Comparison of ENCODE assay signal across 14 mouse cellular contexts in the genomic region with DNA sequence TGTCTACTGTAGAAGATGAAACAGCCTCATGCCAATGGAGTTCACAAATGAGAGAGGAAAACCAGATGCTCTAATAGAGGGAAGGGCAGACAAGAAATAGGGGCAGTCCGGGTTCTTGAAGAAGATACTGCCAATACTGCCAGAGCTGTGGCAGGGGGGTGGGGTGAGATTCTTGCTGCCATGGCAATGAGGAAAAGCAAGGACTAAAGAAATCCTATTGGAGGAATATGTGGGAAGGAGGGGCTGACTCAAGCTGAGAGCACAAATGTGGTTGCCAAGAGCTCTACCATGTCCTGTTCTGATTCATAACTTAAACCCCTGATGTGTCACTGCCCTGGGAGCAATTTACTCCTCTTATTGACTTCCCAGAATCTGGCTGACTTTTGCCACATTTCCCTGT.
DNase-seq lines count a peak whose midpoint lies in the region; ATAC-seq and TF ChIP-seq lines count a peak whose summit lies in the region.
"Had no signal": no experiment of that assay in that cellular context is flagged by ENCODE, and none has a peak within 500 bp of the region (broad histone marks: within the 10 kb centered on the region; RNA-seq: fewer than 3 reads in every experiment).

No protein-coding gene starts in this region.

- CTCF ChIA-PET in Patski (lab: Charles Lee), result no interaction called here

- no peak overlapping the region for H3K4me3 ChIP-seq in forebrain, embryonic 15.5 days
- no peak overlapping the region for H3K4me3 ChIP-seq in limb, embryonic 10.5 days
- H3K4me3 ChIP-seq: embryonic facial prominence, embryonic 13.5 days; midbrain, embryonic 12.5 days had no signal

- in situ Hi-C loops in Patski (cut with MboI; ENCODE audit: low pct_unique_long_range_greater_than_20kb), result no loop called here

- WGBS in forebrain, embryonic 15.5 days, result 35% methylated on average over 1 of the region's 1 CpGs
- WGBS in limb, embryonic 10.5 days, result 19% methylated on average over 1 of the region's 1 CpGs

- no peaks in the 10 kb centered on the region for H3K27me3 ChIP-seq in Patski
- H3K27me3 ChIP-seq in forebrain, embryonic 15.5 days, result no peaks in the 10 kb centered on the region
- H3K27me3 ChIP-seq in limb, embryonic 10.5 days (ENCODE audit: low read depth, poor library complexity, severe bottlenecking), result no peaks in the 10 kb centered on the region
- H3K27me3 ChIP-seq: embryonic facial prominence, embryonic 13.5 days; midbrain, embryonic 12.5 days had no signal

- POLR2A ChIA-PET in Patski (lab: Charles Lee), result no interaction called here

- no peak overlapping the region for H3K4me2 ChIP-seq in forebrain, embryonic 15.5 days (replicated peaks)
- H3K4me2 ChIP-seq: embryonic facial prominence, embryonic 13.5 days; liver, embryonic 11.5 days; midbrain, embryonic 12.5 days had no signal

- no peak for ATAC-seq in Patski
- 0 out of 2 replicates have a peak, but pooled peaks have one; percentile 35 for ATAC-seq in forebrain, embryonic 15.5 days (replicated peaks)
- ATAC-seq: lung, postnatal 0 days had no signal

- H3K27ac ChIP-seq in forebrain, embryonic 15.5 days (replicated peaks), result no peak overlapping the region
- H3K27ac ChIP-seq in limb, embryonic 10.5 days, result no peak overlapping the region
- H3K27ac ChIP-seq: embryonic facial prominence, embryonic 13.5 days; midbrain, embryonic 12.5 days had no signal

- no peaks in the 10 kb centered on the region for H3K36me3 ChIP-seq in forebrain, embryonic 15.5 days
- no peaks in the 10 kb centered on the region for H3K36me3 ChIP-seq in limb, embryonic 10.5 days
- H3K36me3 ChIP-seq: embryonic facial prominence, embryonic 13.5 days; midbrain, embryonic 12.5 days had no signal

- H3K9ac ChIP-seq in forebrain, embryonic 15.5 days (replicated peaks), result no peak overlapping the region
- H3K9ac ChIP-seq: embryonic facial prominence, embryonic 13.5 days; midbrain, embryonic 12.5 days had no signal

- H3K4me1 ChIP-seq in forebrain, embryonic 15.5 days, result no peaks in the 10 kb centered on the region
- H3K4me1 ChIP-seq in limb, embryonic 10.5 days, result no peaks in the 10 kb centered on the region
- H3K4me1 ChIP-seq: embryonic facial prominence, embryonic 13.5 days; midbrain, embryonic 12.5 days had no signal

- H3K9me3 ChIP-seq in forebrain, embryonic 15.5 days, result no peaks in the 10 kb centered on the region
- no peaks in the 10 kb centered on the region for H3K9me3 ChIP-seq in limb, embryonic 10.5 days (replicated peaks)
- H3K9me3 ChIP-seq: embryonic facial prominence, embryonic 13.5 days; midbrain, embryonic 12.5 days had no signal

- peak; percentile 23 for DNase-seq in layer of hippocampus, adult 9-11 months
- no peak for DNase-seq in layer of hippocampus, adult 8-10 months (ENCODE audit: low spot score in 2 of 2)
- peak; percentile 52 for DNase-seq in MN1 (ENCODE audit: low spot score)
- DNase-seq in Patski (ENCODE audit: low read depth, low spot score), result peak; percentile 0
- DNase-seq in thymus, postnatal 36 days, result no peak
- DNase-seq in limb, embryonic 10.5 days (ENCODE audit: low spot score), result no peak
- DNase-seq: cerebellum, adult 9-10 months; kidney, adult 18-20 months; kidney, postnatal 4 days had no signal

- no peak for TF ChIP-seq CTCF in Patski (IDR thresholded peaks at IDR 0.05)

Comparison
In these comparisons a context has a peak if more than half of its experiments do, and no peak if none do; other contexts are left out.
1. DNase-seq: peak in layer of hippocampus, adult 9-11 months (single experiment), MN1 (single experiment) and Patski (single experiment); none in layer of hippocampus, adult 8-10 months (0 of 2), thymus, postnatal 36 days (0 of 2) and limb, embryonic 10.5 days (single experiment).